Mouse (Mus musculus) v-Abl transformed pro-B cells (cell line): ENCODE data around the gene Pax7.

Source experiments
- in situ Hi-C, 2 experiments: fragments of 400-800 bp; cut with MboI; formaldehyde crosslinking; loops; one replicate each; pipeline ENCODE4 v1.15.1; 2025; ENCODE audit not compliant: unreplicated experiment in 2 of 2

The Pax7 gene

DNA sequence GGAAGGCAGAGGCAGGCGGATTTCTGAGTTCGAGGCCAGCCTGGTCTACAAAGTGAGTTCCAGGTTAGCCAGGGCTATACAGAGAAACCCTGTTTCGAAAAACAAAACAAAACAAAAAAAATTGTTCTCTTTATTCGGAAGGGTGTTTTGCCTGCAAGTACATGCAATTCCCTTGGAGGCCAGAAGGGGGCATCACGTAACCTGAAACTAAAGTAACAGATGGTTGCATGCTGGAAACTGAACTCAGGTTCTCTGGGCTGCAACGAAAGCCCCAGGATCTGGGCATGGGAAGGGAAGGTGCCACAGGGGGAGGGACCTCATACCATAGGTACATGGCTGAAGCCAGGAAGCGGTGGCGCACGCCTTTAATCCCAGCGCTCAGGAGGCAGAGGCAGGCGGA lies 129.9 kb downstream of the Pax7 start:
- in situ Hi-C loops = no loop called here

DNA sequence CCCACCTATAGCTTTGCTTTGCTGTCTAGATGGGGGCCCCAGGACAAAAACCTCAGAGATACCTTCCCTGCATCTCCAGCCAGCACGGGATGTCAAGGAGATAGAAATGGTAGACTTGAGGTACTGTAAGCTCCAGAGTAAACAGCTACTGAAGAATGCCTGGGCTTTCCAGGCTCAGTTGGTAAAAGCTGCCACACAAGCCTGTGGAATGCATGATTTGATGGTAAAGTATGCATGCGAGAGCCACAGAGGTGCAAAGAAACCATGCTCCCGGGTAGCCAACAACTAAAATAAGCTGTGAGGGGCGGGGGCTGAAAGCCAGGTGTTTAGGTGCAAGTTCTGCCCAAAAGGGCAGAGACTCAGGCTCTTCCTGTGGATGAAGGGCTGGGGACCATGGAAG lies 130.4 kb downstream of the Pax7 start:
- in situ Hi-C loops = no loop called here

DNA sequence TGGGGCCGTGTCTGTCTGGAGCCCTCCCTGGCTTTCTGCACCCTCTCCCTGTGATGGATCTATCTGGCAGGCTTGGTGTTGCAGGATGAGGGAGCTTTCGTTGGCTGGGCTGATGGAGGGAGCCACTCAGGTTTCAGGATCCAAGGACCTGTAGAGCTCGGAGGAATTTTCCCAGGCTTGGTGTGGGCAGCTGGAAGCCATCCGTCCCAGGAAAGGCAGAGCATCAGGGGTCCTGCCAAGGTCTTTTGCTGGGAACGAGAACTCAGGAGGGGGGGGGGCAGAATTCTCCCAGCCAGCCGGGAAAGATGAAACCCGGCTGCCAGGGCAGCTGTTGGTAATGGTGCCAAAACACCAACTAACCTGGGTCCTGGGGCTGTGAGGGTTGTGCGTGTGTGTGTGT lies 134.7 kb downstream of the Pax7 start:
- in situ Hi-C loops = loop anchor here in 1 of 2 experiments (25.0 kb wide), 1 partner anchor 1189 kb away; no protein-coding TSS in a partner anchor

DNA sequence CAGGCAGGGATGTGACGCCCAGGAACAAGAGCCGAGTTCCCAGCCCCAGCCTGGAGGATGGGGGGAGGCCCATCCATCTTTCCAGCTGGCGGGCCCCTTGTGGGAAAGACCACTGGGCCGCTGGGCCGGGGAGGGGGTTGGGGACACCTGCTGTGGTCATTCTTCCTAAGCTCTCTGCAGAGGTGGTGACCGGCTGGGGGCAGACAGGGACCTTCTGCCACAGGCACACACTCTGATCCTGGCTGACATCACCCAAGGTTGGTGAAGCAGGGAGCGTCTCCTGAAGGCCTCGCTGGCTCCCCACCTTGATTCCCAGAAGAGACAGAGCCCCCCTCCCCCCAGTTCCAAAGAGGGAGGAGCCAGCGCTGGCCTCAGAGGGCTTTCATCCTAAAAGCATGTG lies 135.6 kb downstream of the Pax7 start:
- in situ Hi-C loops = loop anchor here in 1 of 2 experiments (25.0 kb wide), 1 partner anchor 1190 kb away; no protein-coding TSS in a partner anchor

DNA sequence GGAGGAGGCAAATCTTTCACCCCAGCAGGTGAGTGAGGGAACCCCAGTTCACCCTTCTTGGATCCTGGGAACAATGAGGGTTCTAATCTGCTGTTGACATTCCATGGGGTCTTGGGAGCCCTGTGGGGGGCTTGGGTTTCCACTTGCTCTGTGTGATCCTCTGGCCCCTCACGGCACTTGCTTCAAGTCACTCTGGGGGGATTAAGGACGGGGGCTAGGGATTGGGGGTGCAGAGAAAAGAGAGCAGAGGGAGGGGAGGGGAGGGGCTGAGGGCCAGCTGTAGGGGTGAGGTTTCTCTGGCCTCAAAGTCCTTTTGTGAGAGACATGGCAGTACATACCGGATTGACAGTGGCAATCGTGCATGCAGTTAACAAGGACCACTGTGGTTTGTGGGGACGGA lies 140.0 kb downstream of the Pax7 start:
- in situ Hi-C loops = loop anchor here in 1 of 2 experiments (25.0 kb wide), 1 partner anchor 1194 kb away; no protein-coding TSS in a partner anchor

DNA sequence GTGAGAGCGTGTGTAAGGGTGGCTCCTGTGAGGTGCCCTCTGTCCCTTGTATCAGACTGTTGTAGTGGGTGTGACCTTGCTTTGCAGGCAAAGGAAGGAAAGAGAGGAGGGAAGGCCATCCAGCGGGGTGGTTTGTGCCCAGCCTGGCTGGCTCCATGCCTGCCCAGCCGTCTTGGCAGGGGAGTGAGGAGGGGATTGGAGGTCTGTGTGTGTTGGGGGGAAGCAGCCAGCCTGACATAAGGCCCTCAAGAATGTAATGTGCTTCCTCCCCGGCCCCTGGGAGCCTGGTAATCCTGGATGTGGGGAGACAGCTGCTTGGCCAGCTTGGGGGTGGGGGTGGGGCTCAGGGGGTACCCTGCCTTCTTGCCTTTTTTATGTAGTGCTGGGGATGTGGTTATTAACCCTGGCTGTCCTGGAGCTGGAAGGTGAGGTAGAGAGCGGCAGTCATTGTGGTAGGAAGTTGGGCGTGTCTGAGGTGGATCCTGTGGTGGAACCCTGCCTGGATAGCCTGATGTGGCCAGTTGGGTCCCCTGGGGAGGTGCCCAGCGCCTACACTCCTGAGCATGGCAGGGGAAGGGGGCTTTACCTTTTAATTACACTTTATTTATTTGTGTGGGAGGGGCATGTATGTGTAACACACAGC lies 143.6 kb downstream of the Pax7 start:
- in situ Hi-C loops = loop anchor here in 1 of 2 experiments (25.0 kb wide), 1 partner anchor 1198 kb away; no protein-coding TSS in a partner anchor

DNA sequence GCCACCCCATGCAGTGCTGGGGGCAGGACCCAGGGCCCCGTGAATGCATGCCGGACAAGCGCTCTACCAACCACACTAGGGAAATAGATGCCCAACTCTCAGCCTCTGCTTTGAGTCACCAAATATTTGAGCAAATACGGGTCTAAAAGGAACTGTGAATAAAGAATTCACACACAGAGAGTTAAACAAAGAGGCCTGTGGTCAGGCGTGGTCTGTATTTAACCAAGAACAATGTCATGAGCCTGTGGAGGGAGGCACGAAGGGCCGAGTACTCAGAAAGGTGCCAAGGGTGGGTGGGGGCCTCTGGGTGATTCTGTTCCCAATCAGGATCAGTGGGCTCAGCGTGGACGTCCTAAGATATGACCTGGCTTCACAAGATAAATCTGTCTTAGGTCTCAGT lies 145.3 kb downstream of the Pax7 start:
- in situ Hi-C loops = loop anchor here in 1 of 2 experiments (25.0 kb wide), 1 partner anchor 1199 kb away; no protein-coding TSS in a partner anchor
